Mouse (Mus musculus) left cerebral cortex, postnatal 4 days (tissue): ENCODE data around the gene 2610301B20Rik. TPM values are rescaled to one million over a fixed set of nuclear protein-coding genes. Genes with fewer than 3 reads are reported as not detected.
"Not testable (repeated sequence)": the region's sequence is repeated elsewhere in the genome, so short reads cannot be mapped to it uniquely, and the experiment has no call there.

Experiments
- DNase-seq: peaks from one replicate; pipeline ENCODE4 v3.0.0-alpha.2; 2022
- intact Hi-C: fragments of 180-260 bp; cut with DNase I; formaldehyde crosslinking; loops from one replicate; pipeline ENCODE4 v1.15.1; 2025
- total RNA-seq, 2 experiments: library from RNA; stranded (reverse); gene quantifications; 2 replicates each; pipeline ENCODE4 v1.2.3; 2021

Gene 2610301B20Rik
- total RNA-seq, 2 experiments from 2014 or later, result 18.4 to 21.0 TPM

DNA sequence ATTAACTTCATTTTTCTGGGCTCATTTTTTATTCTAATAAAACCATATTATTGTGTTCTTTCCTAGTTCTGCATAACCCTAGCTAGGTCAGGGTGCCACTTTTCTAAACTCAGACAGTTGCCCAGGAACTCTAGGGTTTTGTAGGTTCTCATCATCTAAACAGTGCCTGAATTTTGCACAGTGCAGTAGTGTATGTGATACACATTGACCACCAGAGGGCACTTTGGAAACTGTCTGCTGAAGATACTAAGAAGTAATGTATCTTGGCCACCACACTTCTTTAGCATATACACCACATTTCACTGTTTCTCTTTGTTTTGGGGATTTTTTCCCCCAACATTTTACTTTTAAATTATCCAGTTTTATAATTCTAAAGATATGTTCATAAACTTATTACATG, 22.6 kb downstream of the 2610301B20Rik start:
- DNase-seq, result no peak
- intact Hi-C loops, result loop anchor here (5.0 kb wide), 1 partner anchor 285 kb away; no protein-coding TSS in a partner anchor

- no peak for DNase-seq
- intact Hi-C loops, result no loop called here
Measured at GRCm38 (mm10) chr4:10905234-10905801, 31.0 kb downstream of the 2610301B20Rik start.

- not testable (repeated sequence) for DNase-seq
- intact Hi-C loops, result loop anchor here (5.0 to 10.0 kb wide), 2 partner anchors 143 to 256 kb away; no protein-coding TSS in a partner anchor
Measured at GRCm38 (mm10) chr4:10911417-10911816, 37.1 kb downstream of the 2610301B20Rik start.

GRCm38 (mm10) chr4:10911909-10912478, 37.7 kb downstream of the 2610301B20Rik start:
- no peak for DNase-seq
- intact Hi-C loops, result loop anchor here (5.0 to 10.0 kb wide), 2 partner anchors 143 to 255 kb away; no protein-coding TSS in a partner anchor

DNA sequence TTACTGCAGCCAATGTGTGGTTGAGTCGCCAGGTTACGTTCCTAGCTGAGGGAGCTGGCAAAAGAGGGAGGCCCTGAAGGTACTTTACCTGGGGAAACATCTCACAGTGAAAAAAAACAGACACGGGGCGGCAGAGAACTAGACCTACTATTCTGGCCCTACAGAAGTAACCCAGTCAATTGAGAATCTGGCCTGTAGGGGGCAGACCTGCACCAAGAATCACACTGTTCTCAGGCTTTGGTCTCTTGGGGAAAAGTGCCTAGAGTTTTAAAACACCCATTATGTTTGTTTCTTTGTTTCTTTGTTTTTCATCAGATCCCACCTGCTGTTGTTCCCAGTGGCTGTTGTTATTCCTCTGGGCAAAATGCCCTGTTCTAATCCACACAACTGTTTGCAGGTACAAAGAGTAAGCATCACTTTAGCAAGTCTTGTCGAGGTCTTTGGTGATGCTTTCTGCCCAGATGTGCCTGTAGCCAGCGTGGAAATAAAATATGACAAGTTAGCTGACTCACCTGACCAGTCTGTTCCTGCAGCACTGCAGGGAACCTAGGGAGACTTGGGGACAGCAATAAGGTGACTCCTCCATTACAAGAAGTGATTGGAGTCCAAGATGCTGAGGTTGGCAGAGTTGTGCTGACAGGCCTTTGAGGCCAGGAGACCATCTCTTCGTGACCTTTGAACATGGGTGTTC, 38.5 kb downstream of the 2610301B20Rik start:
- peak; percentile 89 for DNase-seq
- intact Hi-C loops, result loop anchor here (5.0 to 10.0 kb wide), 2 partner anchors 142 to 255 kb away; no protein-coding TSS in a partner anchor

- no peak for DNase-seq
- intact Hi-C loops, result loop anchor here (5.0 to 10.0 kb wide), 2 partner anchors 141 to 254 kb away; no protein-coding TSS in a partner anchor
Measured at GRCm38 (mm10) chr4:10913409-10913808, 39.1 kb downstream of the 2610301B20Rik start.

GRCm38 (mm10) chr4:10914766-10915165, 40.5 kb downstream of the 2610301B20Rik start:
- no peak for DNase-seq
- intact Hi-C loops, result loop anchor here (5.0 to 10.0 kb wide), 2 partner anchors 140 to 253 kb away; no protein-coding TSS in a partner anchor

DNA sequence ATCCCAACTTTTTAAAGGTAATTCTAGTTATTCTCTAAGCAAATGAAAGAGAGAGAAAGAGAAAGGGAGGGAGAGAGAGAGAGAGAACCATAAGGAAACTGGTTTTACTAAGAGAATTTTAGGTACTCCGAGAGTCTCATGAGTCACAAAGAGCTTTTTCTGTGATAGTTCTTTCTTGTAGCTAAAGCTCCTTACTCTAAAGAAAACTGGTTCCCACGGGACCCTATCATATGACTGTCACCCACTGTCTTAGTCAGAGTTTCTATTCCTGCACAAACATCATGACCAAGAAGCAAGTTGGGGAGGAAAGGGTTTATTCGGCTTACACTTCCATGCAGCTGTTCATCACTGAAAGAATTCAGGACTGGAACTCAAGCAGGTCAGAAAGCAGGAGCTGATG, 41.0 kb downstream of the 2610301B20Rik start:
- no peak for DNase-seq
- intact Hi-C loops, result loop anchor here (10.0 kb wide), 1 partner anchor 140 kb away; no protein-coding TSS in a partner anchor

DNA sequence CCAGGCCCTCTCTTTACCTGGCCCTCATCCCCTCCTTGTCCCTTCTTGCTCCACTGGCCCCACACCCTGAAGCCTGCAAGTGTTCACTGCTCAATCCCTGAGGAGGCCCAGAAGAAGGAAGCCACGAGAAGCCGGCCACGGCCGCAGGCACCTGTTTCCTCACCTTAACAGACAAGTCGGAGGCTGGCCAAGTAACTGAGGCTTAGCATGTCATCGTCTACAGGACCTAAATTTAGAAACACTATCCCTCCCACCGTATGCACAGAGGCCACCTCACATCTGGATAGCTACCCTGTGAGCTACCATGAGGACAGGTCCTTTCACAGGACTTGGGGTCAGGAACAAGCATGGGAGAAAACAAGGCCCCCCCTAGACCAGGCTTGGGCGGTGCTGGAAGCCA, 44.1 kb downstream of the 2610301B20Rik start:
- intact Hi-C loops, result loop anchor here (10.0 kb wide), 1 partner anchor 136 kb away; no protein-coding TSS in a partner anchor
- no peak for DNase-seq

- intact Hi-C loops, result loop anchor here (10.0 kb wide), 1 partner anchor 136 kb away; no protein-coding TSS in a partner anchor
- no peak for DNase-seq
Measured at GRCm38 (mm10) chr4:10919097-10919496, 44.8 kb downstream of the 2610301B20Rik start.

DNA sequence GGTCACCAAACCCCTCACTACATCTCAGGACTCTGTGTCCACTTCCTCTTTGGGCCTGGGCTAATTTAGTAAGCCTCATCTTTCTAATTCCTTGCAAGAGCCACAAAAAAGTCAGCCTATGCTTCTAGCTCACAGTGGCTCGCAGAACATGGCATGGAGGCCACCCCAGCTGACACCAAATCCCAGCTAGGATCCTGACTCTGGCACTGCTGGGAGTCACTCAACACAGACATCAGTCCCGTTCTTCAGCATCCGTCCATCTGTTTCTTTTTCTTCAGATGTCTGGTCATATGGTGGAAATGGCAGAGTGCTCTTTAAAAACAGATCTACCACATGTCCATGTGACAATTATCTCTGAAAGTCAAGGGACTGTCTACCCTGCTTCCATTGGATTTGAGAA, 45.2 kb downstream of the 2610301B20Rik start:
- no peak for DNase-seq
- intact Hi-C loops, result loop anchor here (10.0 kb wide), 1 partner anchor 135 kb away; no protein-coding TSS in a partner anchor

GRCm38 (mm10) chr4:10919987-10920386, 45.7 kb downstream of the 2610301B20Rik start:
- intact Hi-C loops, result loop anchor here (10.0 kb wide), 1 partner anchor 135 kb away; no protein-coding TSS in a partner anchor
- DNase-seq, result no peak

GRCm38 (mm10) chr4:10920622-10921021, 46.3 kb downstream of the 2610301B20Rik start:
- DNase-seq, result no peak
- intact Hi-C loops, result no loop called here

GRCm38 (mm10) chr4:10923180-10923579, 48.9 kb downstream of the 2610301B20Rik start:
- intact Hi-C loops, result no loop called here
- DNase-seq, result peak; percentile 71

- DNase-seq, result no peak
- intact Hi-C loops, result no loop called here
Measured at GRCm38 (mm10) chr4:10924140-10924539, 49.8 kb downstream of the 2610301B20Rik start.

DNA sequence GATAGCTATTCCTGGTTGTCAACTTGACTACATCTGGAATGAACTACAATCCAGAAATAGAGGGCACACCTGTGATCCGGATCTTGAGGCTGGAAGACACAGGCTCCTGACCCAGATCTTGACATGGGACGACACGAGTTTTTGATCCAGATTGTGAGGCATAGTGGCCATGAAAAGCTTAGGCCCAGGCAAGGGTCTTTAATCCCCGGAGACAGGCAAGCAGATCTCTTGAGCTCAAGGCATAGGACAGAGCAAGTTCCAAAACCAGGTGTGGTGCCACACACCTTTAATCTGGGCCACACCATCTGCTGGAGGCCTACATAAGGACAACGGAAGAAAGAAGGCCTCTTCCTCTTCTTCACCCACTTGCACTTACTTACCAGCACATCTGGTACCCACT, 50.2 kb downstream of the 2610301B20Rik start:
- intact Hi-C loops, result no loop called here

GRCm38 (mm10) chr4:10926416-10926815, 52.1 kb downstream of the 2610301B20Rik start:
- intact Hi-C loops, result no loop called here

More for the DNA sequence above, 50.2 kb downstream of the 2610301B20Rik start:
- DNase-seq, result no peak

GRCm38 (mm10) chr4:10928158-10928557, 53.9 kb downstream of the 2610301B20Rik start:
- no peak for DNase-seq

More at GRCm38 (mm10) chr4:10926416-10926815, 52.1 kb downstream of the 2610301B20Rik start:
- no peak for DNase-seq

DNA sequence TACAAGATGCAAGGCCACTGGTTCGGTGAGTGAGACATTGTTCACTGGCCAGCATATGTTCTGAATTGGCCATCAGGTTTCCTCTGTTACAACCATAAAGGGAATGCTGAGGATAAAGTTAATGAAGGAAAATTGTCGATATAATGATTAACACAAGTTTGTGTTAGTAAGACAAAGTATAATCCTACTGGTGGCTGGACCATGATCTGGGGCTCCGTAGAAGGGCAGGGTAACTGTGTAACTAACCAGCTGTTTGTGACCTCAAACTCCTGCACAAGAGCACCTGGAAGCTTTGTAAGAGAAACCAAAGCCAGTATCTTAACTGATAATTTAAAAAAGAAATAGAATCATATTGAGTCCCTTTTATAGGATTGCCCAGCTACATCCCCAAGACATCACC, 55.4 kb downstream of the 2610301B20Rik start:
- no peak for DNase-seq
- intact Hi-C loops, result no loop called here

More at GRCm38 (mm10) chr4:10928158-10928557, 53.9 kb downstream of the 2610301B20Rik start:
- intact Hi-C loops, result no loop called here

- intact Hi-C loops, result no loop called here
Measured at GRCm38 (mm10) chr4:10931040-10931439, 56.7 kb downstream of the 2610301B20Rik start.

More at GRCm38 (mm10) chr4:10931040-10931439, 56.7 kb downstream of the 2610301B20Rik start:
- DNase-seq, result no peak
